Mouse (Mus musculus) heart, postnatal 0 days (tissue): ENCODE data around the gene Polg2.

Experiments
- CTCF ChIP-seq: IDR thresholded peaks from 2 replicates; pipeline ENCODE4 v1.5.1; 2016; ENCODE audit warnings: antibody characterized with exemption, control low read depth, low read depth
- EP300 ChIP-seq: IDR thresholded peaks from 2 replicates; pipeline ENCODE4 v1.6.1; 2016; ENCODE audit warnings: antibody characterized with exemption, low read depth

DNA sequence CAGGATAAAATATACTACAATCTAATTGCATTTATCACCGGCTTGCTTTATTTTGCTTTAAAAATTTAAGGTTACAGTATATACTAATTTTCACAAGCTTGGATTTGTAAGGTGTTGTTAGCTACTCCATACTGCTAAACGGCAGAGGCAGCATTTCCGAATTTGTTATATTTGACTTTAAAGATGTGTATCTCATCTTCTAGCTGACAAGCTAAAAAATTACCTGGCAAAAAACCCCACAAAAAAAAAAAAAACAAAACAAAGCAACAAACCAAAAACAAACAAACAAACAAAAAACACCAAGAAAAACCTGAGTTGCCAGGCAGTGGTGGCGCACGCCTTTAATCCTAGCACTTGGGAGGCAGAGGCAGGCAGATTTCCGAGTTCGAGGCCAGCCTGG is 1.2 kb downstream of the Polg2 start:
- TF ChIP-seq CTCF, result no peak
- TF ChIP-seq EP300, result no peak
